Mouse (Mus musculus) gonadal fat pad, adult 2 months (tissue): ENCODE measurements around the gene Cdiptos. TPM values are rescaled to one million over a fixed set of nuclear protein-coding genes. Genes with fewer than 3 reads are reported as not detected.

ENCODE experiments used
- DNase-seq: peaks from one replicate; pipeline ENCODE4 v3.0.0-alpha.2; 2012; ENCODE audit warnings: low read depth
- polyA plus RNA-seq: library from polyadenylated mRNA; depleted of rRNA; stranded (reverse); fragments of >200 nt; gene quantifications from 2 replicates; pipeline ENCODE4 v1.2.3, GENCODE M21; 2012; rRNA removed

Gene Cdiptos
- polyA plus RNA-seq = 5.3 and 8.5 TPM in 2 replicates

DNA sequence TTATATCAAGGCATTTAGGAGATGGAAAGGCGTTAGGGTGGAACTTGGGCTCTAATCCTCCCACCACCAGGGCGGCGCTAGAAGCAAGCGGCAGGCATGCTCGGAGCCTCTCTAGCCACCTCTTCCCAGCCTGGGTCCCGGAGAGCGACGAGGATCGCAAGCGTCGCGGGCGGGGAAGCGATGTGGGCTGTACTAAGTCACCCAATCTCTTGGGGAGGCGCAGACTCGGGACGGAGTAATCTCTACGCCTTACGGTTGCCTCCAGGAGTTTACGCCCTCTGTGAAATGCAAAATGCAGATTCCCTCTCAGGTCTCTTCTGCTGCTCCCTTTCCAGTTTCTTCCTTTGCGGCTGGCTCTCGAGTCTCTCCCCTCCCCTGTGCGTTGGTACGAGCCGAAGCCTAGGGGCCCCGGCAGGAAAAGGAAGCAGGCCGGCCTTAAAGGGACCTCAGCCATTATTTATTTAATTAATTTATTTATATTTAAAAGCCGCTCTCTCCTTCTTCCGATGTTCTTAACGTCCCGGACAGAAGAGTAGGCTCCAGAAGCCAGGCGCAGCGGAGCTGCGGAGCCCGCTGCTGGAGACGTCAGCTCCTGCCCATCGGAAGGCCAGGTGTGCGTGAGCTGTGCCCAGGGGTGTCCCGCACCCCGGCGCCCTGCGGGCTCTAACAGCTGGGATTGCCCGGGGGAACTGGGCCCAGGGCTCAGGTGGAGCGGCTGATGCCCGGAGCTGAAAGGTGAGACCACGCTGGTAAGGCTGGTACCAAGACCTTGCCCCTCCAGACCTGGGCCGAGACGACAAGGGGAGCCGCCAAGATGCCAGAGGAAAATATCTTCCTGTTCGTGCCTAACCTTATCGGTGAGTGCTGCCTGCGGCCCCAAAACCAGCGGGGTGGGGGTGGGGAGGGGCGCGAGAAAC, at the start of gene Cdiptos:
Gene Cdiptos, minus strand, starts transcription at position 149 of the 917 bp plus-strand sequence.
- DNase-seq = no peak

DNA sequence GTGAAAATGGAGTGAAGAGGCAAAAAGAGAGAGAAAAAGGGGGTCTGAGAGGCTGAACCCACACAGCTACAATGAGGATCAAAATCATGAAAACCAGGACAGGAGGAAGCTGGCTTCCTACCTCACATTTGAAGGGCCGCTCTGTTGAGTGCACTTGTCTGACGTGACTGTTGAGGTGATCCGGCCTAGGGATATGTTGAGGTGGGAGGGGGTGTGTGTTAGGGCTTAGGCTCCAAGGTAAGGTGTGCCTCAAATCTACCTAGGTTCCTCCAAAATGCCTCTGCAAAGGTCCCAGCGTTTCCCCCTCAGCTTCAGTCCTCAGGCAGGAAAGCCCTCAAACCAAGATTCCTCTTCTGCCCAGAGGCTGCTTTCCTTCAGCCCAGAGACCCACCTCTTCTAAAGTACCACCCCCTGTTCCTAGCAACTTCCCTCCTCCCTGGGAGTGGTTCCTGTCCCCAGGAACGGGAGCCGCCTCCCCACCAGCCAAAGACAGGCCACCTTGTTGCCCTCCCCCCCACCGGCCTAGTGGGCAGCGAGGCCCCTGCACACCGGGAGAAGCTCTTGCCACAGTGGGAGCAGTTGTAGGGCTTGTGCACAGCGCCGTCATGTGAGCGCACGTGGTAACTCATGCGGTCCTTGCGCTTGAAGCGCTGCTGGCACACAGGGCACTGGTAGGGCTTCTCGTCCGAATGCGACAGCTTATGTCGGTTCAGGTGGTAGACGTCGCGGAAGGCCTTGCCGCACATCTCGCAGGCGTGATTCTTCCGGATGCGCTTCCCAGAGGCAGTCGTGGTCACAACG, 49.1 kb upstream of the Cdiptos start:
- no peak for DNase-seq

DNA sequence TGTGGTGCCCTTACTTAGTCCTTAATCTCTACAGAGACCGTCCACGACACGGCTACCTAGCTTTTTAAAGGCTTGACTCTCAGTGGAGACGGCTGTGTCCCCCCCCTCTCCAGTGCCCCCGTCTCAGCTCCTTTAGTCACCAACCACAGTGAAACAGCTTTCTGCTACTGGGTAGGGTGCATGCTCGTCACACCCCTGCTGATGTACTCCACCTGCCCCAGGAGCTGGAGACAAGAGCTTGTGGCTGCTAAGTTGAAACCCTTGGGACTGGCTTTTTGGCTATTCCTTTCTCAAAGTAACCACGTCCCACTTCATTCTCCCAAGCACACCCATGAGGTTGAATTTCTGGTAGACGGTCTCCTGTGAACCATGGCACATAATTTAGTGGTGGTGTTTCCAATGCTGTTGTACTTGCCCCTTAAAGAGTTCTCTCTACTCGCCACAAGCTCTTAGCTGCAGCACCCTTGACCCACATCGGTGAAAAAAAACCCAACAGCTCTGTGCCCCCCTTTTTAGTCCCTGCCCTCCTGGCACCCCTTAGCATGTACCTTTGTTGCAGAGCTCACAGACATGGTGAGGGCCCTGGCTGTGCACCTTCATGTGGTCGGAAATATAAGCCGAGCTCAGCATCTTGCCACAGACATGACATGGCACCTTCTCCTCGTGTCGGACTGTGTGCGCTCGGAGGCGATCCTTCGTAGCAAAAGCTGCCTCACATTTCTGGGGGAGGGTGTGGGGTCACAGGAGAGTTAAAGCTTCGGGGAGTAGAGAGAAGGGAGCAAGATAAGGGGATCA, 48.2 kb upstream of the Cdiptos start:
- DNase-seq = no peak

DNA sequence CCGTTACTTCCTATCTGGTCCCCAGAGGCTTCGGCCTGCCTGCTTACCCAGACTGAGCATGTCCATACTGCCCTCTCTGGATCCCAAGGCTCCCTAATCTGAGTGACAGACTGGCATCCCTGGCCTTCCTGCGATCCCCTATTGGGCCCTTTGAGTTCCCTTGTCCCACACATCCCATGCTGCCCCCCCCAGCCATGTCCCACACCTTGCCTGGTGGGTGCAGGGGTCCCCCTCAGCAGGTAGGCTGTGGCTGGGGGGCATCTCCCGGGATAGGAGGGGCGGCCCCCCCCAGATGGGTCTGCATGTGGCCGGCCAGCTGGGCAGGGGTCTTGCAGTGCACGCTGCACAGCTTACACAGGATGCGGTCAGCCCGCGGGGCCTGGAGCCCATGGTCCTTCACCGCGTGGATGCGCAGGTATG, 47.4 kb upstream of the Cdiptos start:
- no peak for DNase-seq

DNA sequence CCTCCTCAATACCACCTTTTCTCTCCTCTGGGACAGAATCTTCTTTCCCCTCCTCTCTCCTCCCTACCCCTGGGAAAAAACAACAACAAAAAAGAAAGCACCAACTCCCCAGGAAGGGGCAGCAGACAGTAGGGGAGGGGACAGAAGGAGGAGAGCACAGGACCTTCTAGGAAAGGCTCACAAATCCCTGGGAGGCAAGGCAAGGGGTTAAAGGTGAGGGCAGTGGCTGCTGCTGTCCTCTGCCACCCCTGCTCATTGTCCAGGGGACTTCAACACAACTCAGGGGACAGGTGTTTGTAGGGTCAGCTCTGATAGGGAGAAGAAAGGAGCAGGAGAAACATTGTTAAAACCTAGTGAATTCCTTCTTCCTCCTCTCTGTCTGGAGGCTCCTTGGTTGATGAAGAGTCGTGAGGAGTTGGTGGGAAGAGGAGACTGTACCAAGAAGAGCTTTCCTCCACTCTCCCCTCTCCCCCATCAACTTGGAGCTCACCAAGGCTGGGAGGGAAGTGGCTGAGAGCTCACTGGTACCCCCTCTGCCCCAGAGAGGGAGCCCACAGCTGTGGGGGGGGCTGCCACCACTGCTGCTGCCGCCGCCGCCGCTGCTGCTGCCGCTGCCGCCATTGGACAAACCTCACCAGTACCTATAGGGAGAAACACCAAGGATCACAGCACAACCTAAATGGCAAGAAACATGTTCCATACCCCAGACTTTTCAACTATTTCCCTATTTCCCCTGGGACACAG, 46.8 kb upstream of the Cdiptos start:
- DNase-seq = no peak

DNA sequence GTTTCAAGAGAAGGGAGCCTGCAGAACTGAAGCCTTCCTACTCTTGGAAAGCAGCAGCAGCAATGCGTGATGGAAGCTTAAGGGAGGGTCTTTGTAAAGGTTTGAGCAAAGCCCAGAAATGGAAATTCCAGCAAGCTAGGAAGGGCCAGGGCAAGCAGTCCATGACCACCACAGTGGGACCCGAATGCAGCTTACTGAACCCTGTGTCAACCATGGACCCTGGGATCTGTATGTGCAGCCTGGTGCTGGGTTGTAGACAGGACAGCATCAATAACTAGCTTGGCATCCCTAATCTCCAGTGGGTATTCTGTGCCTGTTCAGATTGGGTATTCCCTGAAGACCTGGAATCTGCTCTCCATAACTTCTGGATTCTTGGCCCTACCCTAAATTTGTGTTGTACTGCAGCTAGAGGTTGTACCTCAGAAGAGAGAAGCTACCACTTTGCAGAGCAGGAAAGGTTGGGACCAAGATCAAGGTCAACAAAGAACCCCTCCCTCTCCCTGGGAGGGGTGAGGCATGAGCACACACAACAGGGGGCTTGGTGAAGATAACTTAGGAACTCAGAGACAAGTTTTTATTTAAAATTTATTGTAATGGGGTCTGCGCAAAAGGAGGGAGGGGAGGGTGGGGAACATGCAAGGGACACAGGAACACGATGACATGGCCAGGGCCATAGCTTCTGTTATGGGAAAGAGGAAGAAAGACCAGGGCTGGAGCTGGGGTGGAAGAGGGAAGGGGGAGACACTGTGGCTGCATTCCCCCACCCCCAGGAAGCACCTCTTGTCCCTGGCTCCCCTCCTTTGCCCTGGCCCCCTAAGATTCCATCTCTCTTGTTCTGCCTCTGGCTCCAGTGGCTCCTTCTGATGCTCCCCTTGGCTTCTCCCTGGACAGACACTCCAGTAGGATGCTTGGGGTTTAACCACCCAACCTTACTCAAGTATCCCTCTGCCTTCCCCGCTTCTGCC, 45.9 kb upstream of the Cdiptos start:
- DNase-seq = no peak

DNA sequence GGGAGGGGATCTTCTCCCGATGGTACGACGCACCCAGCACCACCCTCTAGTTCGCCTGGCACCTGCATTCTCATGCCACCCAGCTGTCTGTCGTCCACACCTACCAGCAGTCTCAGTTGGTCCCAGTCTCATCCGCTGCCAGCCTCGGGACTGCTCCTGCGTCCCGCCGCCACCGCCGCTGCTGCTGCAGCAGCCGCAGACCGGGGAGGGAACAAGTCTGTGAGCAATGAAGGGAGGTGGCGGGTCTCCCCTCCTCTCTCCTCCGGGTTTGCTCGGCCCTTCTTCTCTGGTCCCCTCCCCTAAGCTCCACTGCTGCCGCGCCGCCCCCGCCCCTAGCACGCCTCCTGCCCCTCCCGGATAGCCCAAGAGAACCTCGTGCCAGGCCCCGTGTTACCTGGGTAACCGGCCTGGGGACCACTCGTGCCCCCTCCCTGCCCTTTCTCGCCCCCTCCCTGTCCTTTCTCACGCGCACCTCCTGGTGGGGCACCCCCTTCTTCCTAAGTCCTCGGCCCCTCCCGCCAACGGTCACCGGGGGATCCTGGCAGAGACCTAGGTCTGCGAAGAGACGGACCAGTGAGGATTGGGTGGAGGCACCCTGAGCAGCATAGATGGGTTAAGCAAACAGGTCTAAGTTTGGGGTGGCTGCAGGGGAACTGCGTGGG, 45.1 kb upstream of the Cdiptos start, which contains the start of the genes Gm42742 and Prrt2:
Gene Gm42742, minus strand, starts transcription at position 197 of the 662 bp plus-strand sequence.
Gene Prrt2, minus strand, starts transcription at position 311 of the 662 bp plus-strand sequence.
- DNase-seq = no peak

DNA sequence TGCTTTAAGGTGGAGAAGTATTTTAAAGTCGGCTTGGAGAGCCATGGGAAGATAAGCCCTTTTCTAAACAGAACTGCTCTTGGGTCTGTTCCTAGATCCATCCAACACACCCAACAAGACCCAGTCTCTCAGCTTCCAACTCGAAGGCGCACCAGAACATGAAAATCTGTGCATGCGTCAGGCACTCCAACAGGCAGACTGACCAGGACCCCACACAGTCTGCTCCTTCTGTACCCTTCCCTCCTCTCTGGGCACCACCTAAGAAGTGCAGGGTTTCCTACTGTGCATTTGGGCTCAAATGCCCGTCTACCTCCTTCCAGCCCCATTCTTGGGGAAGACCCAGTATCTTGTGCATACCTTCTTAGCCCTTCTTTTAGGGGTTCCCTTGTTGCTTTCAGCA, 44.6 kb upstream of the Cdiptos start:
- DNase-seq = no peak

DNA sequence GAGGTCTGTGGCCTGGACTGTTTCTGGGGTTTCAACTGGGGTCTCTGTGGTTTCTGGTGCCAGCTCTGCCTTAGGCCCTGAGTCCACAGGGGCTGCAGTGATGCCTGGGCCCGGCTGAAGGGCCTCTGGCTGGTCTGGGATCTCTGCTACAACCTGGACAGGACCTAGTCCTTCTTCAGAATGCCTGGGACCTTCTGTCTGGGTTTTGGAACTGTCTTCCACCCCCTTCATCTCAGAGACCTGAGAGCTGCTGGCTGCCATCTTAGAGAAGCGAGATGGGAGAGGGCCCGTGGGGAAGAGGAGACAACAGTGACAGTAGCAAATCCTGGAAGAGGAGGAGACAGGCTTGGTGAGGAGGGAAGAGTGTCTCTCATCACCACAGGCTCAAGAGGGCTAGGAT, 44.1 kb upstream of the Cdiptos start:
- DNase-seq = no peak

DNA sequence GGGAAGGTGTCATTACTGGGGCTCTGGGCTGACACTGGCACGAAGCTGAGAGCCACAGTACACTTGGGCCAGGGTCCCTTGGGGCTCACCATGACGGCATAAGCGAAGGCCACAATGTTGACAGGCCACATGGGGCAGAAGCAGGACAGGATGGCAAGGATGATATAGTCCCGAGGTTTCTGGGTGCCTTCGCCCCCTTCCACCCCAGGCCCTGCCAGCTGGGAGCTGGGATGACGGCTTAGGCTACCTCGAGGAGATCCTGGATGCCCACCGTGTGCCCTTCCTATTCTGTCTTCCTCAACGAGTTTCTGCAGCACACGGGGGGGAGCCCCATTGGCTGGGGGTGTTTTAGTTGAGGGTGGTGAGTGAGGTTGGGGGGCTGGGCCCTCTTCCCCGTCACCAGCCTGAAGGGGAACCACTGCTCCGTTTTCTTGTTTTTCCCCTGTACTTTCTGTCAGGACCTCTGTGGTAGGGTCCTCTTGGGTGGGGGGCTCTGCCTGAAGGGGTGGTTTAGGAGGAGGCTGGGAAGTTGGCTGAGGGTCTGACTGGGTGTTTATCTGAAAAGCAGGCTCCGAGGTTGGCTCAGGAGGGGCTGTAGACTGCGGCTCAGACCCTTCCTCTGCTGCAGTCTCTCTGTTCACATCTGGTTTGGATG, 43.5 kb upstream of the Cdiptos start:
- DNase-seq = no peak

DNA sequence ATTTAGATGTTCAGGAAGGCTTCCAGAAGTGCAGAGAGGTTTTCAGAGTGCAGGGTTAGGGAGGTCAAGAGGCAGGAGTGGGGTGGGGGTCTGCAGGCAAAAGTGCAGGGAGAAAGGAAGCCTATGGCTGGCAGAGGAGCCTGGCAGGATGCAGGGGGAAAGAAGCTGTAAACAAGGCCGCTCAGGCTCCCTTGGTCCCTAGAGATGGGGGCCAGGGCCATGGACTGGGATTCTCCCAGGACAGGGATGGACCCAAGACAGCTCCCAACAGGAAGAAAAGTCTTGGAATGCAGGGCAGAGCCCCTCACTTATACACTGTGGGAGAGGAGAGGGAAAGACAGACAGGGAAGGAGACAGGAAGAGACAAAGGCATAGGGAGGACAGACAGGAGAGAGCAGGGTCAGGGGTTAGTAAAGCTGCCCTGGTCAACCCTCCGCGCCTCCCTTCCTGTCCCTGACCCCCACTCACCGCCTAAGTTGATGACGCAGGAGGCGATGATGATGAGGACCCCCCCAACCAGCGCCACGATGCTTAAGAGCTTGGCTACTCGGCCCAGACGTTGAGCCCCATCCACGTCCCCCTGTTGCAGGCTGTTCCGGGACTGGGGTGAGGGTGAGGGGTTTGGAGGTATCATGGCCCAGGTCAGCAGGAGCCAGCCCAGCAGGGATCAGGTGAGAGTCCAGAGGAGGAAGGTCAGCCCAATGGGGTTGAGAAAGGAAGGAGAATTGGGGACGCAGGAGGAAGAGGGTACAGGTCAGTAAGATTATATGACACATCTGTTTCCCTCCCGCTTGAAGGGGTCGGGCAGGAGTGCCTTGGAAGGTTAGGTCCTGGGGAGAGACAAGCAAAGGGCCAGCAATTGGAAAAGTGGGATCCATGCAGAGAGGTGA, 42.8 kb upstream of the Cdiptos start:
- DNase-seq = no peak

DNA sequence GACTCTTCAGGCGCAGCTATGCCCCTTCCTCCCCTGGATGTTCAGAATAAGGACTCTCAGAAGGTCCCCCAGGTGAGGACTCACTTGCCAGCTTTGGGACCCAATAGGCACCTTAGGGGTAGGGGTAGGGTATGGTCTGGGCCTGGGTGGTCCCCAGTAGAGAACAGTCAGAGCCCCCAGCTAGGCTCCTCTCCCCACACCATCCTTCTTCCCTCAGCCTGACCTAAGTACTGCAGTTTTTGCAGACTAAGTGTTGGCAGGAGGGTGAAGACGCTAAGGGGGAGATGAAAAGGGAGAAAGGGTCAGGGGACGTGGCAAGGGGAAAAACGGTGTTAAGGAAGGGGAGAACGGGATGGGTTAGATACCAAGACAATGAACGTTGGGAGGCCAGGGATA, 42.0 kb upstream of the Cdiptos start:
- no peak for DNase-seq

DNA sequence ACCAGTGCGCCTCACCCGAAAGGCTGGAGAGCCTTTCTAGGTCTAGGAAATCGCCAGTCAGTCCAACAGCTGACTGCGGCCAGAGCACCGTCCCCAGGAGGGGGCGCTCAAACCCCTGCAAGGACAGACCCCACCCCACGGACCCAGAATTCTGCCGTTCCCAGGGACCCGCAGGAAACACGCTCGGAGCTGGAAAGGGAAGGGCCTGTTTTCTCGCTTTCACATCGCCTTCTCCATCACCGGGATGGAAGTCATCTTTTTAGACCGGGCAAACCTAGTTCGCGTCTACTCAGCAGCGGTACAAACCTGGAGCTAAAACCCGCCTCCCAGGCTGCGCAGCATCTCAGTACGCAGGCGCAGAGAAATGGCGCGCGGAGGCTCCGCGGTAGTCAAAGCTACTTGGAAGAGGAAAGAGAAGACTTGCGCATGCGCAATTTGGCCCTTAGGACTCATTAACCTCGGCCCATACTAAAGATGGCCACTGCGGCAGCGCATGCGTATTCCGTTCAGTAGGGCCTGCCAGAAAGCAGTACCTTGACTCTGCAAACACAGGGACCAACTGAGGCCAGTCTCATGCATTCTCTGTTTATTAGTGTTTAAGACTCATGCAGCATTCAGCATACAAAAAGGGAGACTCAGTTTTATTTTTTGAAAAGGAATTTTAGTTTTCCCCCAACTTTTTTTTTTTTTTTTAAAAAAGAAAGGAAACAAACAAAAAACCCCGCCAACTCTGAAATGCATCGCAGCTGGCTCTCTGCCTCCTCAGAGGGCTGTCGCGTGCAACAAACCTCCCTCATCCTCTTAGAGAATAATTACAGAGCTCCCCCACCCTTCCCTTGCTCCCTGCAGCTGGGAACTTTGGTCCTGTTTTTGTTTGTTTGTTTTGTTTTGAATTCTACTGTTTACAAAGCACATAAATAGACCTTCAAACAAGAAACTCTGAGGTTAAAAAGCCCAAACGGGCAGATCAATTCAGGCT, 41.4 kb upstream of the Cdiptos start, which contains the start of gene Pagr1a:
Gene Pagr1a, minus strand, starts transcription at position 382 of the 979 bp plus-strand sequence.
- peak; percentile 86 for DNase-seq

DNA sequence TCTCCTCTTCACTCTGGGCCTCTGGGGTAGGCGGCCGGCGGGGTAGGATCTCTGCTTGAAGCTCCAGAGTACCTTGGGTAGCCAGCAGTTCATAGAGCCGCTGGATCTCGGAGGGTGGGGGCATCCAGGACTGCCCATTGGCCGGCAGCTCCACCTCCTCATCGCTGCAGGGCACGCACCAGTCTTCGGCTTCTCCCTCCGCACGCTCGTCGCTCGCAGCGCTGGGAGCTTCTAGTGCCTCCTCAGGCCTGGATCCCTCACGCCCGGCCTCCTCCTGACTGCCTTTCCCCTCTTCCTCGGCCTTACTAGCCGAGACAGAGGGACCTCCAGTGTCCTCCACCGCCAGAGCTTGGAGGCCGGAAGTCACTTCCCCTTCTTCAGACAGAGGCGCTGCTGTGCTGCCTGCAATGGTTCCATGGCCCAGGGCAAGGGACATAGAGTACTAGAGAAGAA, 40.6 kb upstream of the Cdiptos start:
- DNase-seq = no peak

DNA sequence TGATC, 40.4 kb upstream of the Cdiptos start, which contains the start of gene Pagr1b:
Gene Pagr1b, minus strand, starts transcription at position 4 of the 5 bp plus-strand sequence.
- DNase-seq = no peak

DNA sequence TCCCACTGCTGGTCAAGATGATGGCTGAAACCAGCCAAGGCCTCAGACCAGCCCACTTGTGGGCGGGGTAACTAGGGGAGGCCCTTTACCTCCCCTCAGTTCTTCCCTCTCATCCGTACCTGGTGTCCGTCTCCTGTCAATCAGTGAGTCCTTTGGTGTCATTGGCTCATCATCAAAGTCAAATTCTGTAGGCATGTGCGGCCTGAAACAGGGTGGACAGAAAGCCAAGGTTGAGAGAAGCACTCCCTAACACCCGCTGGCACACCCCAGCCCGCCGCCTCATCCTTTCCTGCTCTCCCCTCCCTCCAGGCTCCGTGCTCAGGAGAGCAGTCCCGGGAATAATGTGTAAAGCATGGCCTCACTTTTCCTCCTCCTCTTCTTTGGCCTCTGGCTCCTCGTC, 40.2 kb upstream of the Cdiptos start:
- DNase-seq = no peak

DNA sequence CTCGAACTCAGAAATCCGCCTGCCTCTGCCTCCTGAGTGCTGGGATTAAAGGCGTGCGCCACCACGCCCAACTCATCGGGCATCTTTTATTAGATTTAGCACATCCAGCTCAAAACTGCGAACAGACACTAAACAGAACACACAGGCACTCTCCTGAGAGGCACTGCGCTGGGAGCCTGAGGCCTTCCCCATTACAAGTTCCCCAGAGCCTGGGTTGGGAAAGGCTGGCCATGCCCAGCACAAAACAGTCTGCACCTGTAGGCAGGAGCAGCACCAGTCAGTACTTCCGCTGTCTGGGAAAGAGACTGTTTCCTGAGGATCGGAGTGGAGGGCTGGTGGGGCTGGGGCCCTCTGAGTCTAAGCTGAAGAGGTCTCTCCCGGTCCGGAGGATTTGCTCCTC, 39.1 kb upstream of the Cdiptos start:
- no peak for DNase-seq
